Mouse (Mus musculus) macrophage (primary cell): ENCODE data around the gene Tas2r135. TPM values are rescaled to one million over a fixed set of nuclear protein-coding genes. Genes with fewer than 3 reads are reported as not detected.

Source experiments
- H3K27ac ChIP-seq: fragments of 350-480 bp; formaldehyde crosslinking; 2 replicates; pipeline ENCODE4 v1.9.0; 2021
- H3K36me3 ChIP-seq: fragments of 350-480 bp; formaldehyde crosslinking; 2 replicates; pipeline ENCODE4 v1.9.0; 2021; ENCODE audit errors: inconsistent target
- H3K4me3 ChIP-seq: fragments of 350-480 bp; formaldehyde crosslinking; 2 replicates; pipeline ENCODE4 v1.9.0; 2021; ENCODE audit errors: inconsistent target
- H3K79me2 ChIP-seq: fragments of 350-480 bp; formaldehyde crosslinking; 2 replicates; pipeline ENCODE4 v1.9.0; 2021; ENCODE audit errors: inconsistent target
- WGBS: methylation state at CpG from one replicate; pipeline ENCODE4 v1.1.7; 2026; ENCODE audit warnings: inconsistent platforms; ENCODE audit not compliant: missing documents; 5-methylcytosine and 5-hydroxymethylcytosine counted together
- polyA plus RNA-seq: library from polyadenylated mRNA; stranded (reverse); fragments of 250-400 nt; gene quantifications from 3 replicates; pipeline ENCODE4 v1.2.4, GENCODE M21; 2018; ENCODE audit warnings: inconsistent platforms

The Tas2r135 gene
- polyA plus RNA-seq, 1 experiment from 2014 or later: not detected

DNA sequence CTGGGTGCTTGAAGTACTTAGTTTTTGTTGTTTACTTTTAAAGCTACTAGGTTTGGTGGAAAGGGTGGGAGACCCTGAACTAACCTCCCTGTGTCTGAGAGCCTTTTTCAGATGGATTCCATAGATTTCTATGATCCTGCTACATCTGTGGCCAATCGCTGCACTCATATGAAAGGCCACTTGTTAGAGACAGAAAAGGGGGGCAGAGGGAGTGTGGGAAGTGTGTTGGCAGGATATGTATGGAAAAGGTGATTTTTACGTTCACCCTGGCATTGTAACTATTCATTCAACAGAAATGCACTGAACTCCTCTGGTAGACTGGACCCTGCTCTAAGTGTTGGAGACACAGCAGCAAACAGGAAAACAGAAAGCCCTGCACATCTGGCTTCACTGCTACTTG is 24.0 kb upstream of the Tas2r135 start:
- WGBS: 94% methylated on average over 2 of the region's 2 CpGs

DNA sequence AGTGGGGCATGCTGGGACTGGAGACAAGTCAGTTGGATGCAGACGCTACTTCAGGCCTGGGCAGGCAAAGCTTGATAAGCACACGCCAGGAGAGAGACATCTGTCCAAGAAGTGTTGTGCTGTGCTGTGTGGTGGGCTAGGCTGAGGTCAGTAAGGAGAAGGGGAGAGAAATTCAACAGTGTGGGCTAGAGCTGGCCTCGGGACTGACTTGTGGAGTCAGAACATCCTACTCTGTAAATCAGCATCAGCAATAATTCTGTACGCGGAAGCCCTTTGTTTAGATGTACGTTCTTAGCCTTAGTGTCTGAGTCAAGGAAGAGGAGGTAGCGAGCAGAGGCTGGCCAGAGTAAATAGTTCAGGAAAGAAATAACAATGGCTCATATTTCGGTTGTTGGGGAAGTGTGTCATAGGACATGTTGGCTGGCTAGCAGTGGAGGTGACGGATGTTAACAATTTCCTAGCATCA is 23.3 kb upstream of the Tas2r135 start:
- Histone ChIP-seq H3K36me3 (no peaks in the 10 kb centered on the region), H3K27ac (no peak overlapping the region), H3K4me3 (no peak overlapping the region), H3K79me2 (no peaks in the 10 kb centered on the region)
- whole genome bisulfite sequencing: 58% methylated on average over 9 of the region's 9 CpGs

More for the DNA sequence above, 24.0 kb upstream of the Tas2r135 start:
- no peaks in the 10 kb centered on the region for H3K79me2 ChIP-seq
- H3K4me3 ChIP-seq: no peak overlapping the region
- no peak overlapping the region for H3K27ac ChIP-seq
- H3K36me3 ChIP-seq: no peaks in the 10 kb centered on the region

DNA sequence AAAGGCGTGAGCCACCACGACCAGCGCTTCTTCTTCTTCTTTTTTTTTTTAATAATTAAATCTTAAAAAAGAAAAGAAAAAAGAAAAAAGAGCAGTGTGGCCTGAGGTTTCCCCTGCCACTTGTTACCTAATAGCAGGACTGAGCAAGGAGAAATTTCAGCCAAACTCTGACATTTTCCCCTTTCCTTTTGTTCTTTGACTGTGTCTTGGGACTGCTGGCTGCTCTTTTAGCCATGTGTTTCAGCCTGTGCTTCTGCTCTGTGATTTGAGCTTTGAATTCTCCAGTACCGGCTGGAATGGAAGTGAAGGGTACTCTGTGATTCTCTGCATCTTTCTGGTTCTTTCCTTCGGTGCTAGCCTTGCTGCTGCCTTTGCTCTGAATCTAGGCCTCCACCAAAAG is 21.9 kb upstream of the Tas2r135 start:
- H3K4me3 ChIP-seq: no peak overlapping the region
- H3K79me2 ChIP-seq: no peaks in the 10 kb centered on the region
- H3K36me3 ChIP-seq: no peaks in the 10 kb centered on the region
- WGBS: 63% methylated on average over 5 of the region's 5 CpGs
- H3K27ac ChIP-seq: no peak overlapping the region

DNA sequence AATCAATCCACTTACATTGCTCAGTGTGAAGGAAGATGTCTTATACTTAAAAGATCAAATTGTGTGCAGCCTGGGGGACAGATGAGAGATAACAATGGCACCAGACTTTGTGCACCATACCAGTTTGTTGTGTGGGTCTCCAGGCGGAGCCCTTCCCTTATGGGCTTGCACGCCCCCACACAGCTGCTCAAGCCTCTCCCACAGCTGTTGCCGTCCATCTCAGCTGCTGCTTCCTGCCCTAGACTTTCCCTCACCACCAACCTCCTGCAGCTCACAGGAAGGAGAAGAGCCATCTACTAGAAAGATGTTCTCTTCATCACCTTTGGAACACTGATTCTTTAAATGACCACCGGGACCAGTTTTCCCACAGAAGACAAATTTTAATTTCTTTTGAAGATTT is 19.6 kb upstream of the Tas2r135 start:
- H3K36me3 ChIP-seq: no peaks in the 10 kb centered on the region
- no peak overlapping the region for H3K27ac ChIP-seq
- H3K4me3 ChIP-seq: no peak overlapping the region
- no peaks in the 10 kb centered on the region for H3K79me2 ChIP-seq
- WGBS: 46% methylated on average over 4 of the region's 4 CpGs

DNA sequence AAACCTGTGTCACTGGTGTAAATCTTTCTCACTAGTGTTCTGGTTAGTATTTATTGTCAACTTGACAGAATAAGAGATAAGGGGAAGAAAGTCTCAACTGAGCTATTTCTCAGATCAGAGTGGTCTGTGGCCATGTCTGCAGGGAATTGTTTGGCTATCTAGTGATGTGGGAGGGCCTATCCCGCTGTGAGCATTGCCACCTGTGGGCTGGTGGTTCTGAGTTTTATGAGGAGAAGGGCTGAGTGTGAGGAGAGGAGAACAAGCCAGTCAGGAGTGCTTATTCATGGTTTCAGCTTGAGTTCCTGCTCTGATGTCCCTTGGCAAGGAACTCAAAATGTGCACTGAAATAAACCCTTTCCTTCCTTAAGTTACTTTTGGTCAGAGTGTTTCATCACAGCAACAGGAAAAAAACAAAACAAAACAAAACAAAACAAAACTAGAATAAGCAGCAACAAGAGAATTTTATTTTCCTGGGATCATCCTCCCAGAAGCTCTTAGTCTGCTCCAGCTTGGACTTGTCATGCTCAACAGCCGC is 13.4 kb upstream of the Tas2r135 start:
- Histone ChIP-seq H3K27ac (no peak overlapping the region), H3K4me3 (no peak overlapping the region), H3K36me3 (no peaks in the 10 kb centered on the region), H3K79me2 (no peaks in the 10 kb centered on the region)
- 67% methylated on average over 2 of the region's 2 CpGs for WGBS

DNA sequence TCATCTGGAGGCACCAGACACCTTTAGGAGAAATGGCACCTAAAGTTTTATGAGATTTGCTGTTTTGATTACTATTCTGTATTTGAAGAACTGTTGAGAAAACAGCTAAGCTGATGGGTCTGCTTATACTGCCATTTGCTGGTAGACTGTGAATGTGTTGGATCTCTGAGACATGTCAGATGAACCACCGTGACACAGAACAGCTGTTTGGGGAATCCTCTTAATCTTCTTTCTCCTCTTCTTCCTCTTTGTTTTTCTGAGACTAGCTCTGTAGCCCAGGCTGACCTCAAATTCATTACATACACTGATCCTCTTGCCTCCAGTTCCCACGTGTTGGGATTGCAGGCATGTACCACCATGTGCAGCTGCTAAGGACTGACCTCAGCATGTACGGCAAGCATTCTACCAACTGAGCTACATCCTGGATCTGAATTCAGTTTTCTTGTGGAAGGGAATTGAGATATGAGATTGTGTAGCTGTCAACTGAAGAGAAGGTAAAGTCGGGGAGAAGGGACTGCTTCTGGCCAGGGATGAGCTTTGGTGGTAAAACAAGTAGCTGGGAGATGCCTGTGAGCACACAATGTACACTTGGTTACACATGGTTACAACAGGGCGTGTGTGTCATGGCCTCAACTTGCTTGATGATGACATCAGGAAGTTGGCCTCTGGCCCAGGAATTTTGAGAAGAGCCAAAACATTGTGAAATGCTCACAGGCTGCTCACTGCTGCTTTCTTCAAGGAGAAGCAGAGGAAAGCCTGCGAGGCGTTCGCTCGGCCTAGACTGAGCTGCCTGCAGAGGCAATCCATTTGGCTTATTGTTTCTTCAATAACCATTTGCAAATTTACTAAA is 9.0 kb upstream of the Tas2r135 start:
- H3K79me2 ChIP-seq: no peaks in the 10 kb centered on the region
- no peak overlapping the region for H3K4me3 ChIP-seq
- WGBS: 27% methylated on average over 9 of the region's 9 CpGs
- H3K36me3 ChIP-seq: no peaks in the 10 kb centered on the region
- no peak overlapping the region for H3K27ac ChIP-seq

DNA sequence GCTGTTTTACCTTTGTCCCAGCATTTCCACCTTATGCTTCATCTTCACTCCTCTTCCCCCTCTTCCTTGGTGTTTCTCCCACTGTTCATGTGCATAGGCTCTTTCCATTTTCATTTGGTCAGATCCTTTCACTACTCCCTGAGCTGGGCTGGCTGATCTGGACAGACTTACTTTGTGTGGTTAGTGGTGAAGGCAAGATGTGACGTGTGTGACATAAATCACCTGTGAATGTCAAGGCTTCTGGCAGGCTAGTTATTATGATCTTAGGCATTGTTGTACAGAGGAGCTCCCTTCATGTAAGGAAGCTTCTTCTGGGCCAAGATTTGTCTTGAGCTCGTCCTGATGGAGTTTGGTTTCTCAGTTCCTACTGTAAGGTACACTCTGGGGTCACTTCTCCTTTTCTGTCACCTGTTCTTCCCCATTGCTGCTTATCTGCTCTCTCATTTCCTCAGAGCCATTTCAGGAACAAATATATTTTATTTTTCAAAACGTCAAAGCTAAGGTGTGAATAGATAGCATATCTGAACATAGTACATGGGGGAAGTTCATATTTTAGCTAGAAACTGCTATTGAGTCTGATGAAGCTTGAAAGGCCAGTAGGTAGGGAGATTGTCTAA is 8.1 kb upstream of the Tas2r135 start:
- WGBS: 40% methylated on average over 3 of the region's 3 CpGs
- Histone ChIP-seq H3K79me2 (no peaks in the 10 kb centered on the region), H3K4me3 (no peak overlapping the region), H3K27ac (no peak overlapping the region), H3K36me3 (no peaks in the 10 kb centered on the region)

DNA sequence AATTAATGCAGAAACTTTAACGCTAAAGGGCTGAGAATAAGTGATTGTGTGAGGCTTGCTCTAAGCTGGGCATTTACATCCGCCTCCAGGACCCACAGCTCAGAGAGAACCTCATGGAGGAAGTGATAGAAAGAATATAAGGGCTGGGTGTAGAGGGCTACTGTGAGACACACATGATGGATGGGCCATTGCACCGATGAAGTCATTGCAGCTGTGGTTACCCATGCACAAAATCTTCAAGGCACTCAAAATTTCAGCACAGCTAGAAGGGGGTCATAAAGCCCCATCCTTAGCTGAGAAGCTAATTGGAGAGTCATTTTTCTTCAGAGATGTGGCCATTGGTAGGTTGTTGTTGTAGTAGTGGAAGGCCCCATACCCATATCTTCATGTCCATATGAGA is 6.9 kb upstream of the Tas2r135 start:
- WGBS: 18% methylated on average over 3 of the region's 3 CpGs
- H3K79me2 ChIP-seq: no peaks in the 10 kb centered on the region
- H3K36me3 ChIP-seq: no peaks in the 10 kb centered on the region
- no peak overlapping the region for H3K27ac ChIP-seq
- no peak overlapping the region for H3K4me3 ChIP-seq

DNA sequence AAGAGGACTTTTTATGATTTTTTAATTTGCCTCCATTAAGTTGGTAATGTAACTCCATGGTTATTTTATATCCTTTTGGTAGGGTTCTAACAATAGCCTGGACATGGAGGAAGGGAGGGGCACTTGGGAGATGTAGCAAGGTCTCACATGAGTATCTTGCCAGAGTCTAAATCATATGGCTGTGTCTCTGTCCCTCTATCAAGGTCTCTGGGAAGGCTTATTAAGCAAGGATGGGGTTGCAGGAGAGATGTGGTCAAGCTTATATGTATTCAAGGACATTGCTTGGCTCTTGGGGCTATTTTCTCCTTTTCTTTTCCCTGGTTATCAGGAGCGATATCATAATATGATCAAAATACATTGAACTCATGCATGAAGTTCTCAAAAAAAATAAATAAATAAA is 6.2 kb upstream of the Tas2r135 start:
- H3K4me3 ChIP-seq: no peak overlapping the region
- no peaks in the 10 kb centered on the region for H3K36me3 ChIP-seq
- no peaks in the 10 kb centered on the region for H3K79me2 ChIP-seq
- WGBS: 100% methylated on average over 1 of the region's 1 CpGs
- H3K27ac ChIP-seq: no peak overlapping the region

DNA sequence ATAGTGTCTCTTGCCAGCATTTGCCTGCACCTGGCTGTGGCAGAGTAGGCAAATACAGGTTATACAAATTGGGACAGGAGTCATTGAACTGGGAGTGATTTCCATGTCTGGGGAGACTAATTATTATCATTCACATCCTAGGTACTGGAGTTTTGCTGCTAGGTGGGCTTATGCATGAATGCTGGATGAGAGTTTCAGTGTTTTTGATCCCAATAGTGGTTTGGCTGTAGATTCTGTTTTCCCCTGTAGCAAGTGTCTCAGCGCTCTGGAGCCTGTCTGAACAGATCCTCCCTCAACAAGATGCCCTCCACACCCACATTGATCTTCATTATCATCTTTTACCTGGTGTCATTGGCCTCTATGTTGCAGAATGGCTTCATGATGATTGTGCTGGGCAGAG is 5.3 kb upstream of the Tas2r135 start, which contains the start of gene Tas2r143:
Tas2r143 (plus strand) TSS at position 301 of the 400 bp plus-strand sequence.
- H3K36me3 ChIP-seq: no peaks in the 10 kb centered on the region
- no peaks in the 10 kb centered on the region for H3K79me2 ChIP-seq
- H3K4me3 ChIP-seq: no peak within 1 kb of the TSS
- H3K27ac ChIP-seq: no peak within 1 kb of the TSS
- 100% methylated on average over 1 of the region's 1 CpGs for WGBS

DNA sequence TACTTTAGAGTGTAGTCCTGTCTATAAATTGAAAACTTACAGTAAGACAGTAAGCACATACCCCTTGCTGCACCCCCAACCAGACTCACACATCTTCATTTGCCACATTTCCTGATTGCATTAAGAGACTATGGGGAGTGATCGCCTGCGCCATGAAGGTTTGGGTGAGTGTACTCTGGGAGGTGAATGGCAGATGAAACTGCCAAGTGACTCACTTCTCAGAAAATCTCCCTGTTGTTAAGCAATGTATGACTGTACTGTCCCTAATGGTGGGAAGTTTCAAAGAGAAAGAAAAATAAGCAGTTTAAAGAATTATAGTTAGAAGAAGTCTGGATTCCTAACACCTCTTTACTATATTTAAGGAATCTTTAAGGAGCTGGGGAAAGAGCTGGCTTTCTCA is 14.2 kb downstream of the Tas2r135 start:
- Histone ChIP-seq H3K36me3 (no peaks in the 10 kb centered on the region), H3K27ac (no peak overlapping the region), H3K79me2 (no peaks in the 10 kb centered on the region), H3K4me3 (no peak overlapping the region)
- WGBS: 35% methylated on average over 2 of the region's 2 CpGs

DNA sequence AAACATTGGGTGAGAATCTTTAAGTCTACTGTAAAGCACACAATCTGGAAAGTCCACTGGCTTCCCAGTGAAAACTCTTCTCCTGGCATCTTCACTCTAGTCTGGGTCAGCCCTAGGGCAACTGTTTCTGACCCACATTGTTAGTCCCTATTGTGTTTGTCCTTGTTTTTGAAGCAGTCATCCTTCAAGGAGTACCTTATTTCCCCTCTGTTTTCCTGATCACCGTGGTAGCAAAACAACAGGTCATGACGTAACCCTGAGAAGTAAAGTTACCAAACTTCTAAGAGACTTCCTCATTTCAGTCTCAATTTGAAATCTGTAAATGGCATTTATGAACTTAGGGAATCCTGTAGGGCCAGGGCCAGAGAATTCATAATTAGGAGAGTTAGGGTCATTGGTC is 16.2 kb downstream of the Tas2r135 start:
- H3K27ac ChIP-seq: no peak overlapping the region
- WGBS: 0% methylated on average over 2 of the region's 2 CpGs
- no peaks in the 10 kb centered on the region for H3K36me3 ChIP-seq
- no peak overlapping the region for H3K4me3 ChIP-seq
- H3K79me2 ChIP-seq: no peaks in the 10 kb centered on the region

DNA sequence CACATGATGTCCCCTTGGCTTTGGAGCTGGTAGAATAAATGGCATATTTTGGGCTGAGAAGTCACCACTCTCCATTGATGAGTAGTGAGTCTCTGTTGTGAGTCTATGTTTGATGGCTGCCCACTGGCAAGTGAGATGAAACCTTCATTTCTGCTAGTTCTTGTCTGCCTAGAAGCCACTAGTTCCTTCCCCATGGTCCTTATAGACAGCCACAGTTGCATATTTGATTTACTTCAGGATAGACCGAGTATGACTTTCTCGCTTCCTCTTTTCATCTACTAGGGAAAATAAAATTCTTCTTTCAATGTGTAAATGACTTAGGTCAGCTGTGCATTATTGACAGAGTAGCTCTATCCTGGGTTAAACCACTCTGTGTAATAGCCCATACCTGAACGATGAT is 19.2 kb downstream of the Tas2r135 start:
- no peaks in the 10 kb centered on the region for H3K36me3 ChIP-seq
- 32% methylated on average over 3 of the region's 3 CpGs for WGBS
- no peak overlapping the region for H3K27ac ChIP-seq
- H3K4me3 ChIP-seq: no peak overlapping the region
- no peaks in the 10 kb centered on the region for H3K79me2 ChIP-seq

DNA sequence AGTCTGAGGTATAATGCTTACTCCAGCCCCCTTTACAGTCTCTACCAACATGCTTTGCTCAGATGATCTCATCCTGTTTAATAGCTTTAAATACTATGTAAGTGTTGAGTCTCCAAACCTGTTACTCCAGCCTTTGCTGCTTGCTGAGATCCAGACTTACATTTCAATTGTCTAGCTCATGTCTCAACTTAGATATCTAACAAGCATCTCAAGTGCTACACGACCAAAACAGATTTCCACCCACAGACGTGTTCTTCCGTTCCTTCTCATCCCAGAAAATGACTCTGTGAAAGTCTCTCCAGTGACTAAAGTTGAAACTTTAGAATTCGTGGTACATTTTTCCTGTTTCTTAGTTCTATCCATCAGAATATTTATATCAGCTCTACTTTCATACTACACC is 21.1 kb downstream of the Tas2r135 start:
- Histone ChIP-seq H3K36me3 (no peaks in the 10 kb centered on the region), H3K27ac (no peak overlapping the region), H3K79me2 (no peaks in the 10 kb centered on the region), H3K4me3 (no peak overlapping the region)
- 91% methylated on average over 4 of the region's 4 CpGs for WGBS

DNA sequence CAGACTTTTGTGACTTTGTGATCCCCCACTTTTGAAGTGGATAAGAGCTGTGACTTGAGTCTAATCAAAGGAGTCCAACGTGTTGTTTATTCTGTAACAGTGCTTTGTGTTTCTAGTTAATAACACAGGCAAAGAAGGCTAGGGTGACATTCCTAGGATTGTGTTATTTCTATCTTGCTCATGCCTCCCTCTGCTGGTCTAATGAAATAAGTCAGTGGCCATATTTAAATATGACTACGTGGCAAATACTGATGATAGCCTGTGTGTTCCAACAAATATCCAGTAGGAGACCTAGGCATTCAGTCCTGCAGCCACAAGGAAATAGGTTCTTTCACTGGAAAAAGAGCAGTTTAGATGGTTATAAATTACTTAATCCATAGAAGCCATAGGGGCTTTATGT is 28.3 kb downstream of the Tas2r135 start:
- Histone ChIP-seq H3K36me3 (no peaks in the 10 kb centered on the region), H3K4me3 (no peak overlapping the region), H3K27ac (no peak overlapping the region), H3K79me2 (no peaks in the 10 kb centered on the region)
- 24% methylated on average over 2 of the region's 2 CpGs for WGBS
